Mouse (Mus musculus) lung, postnatal 10 days (tissue): ENCODE measurements around the gene Clcn7.
"Not testable (repeated sequence)": the region's sequence is repeated elsewhere in the genome, so short reads cannot be mapped to it uniquely, and the experiment has no call there.

Experiments
- DNase-seq: peaks from one replicate; pipeline ENCODE4 v3.0.0; 2021

The Clcn7 gene

GRCm38 (mm10) chr17:25133275-25133698 lies at the start of gene Clcn7:
TSS of gene Clcn7 (plus strand) at chr17:25133391.
- peak; percentile 96 for DNase-seq

GRCm38 (mm10) chr17:25083444-25083931 lies 49.7 kb upstream of the Clcn7 start, which contains the start of gene Tmem204:
TSS of gene Tmem204 (minus strand) at chr17:25083591.
- peak; percentile 89 for DNase-seq

GRCm38 (mm10) chr17:25084835-25085385 lies 48.3 kb upstream of the Clcn7 start:
- DNase-seq: no peak

GRCm38 (mm10) chr17:25086724-25087123 lies 46.5 kb upstream of the Clcn7 start:
- no peak for DNase-seq

- DNase-seq: no peak
Measured at GRCm38 (mm10) chr17:25089158-25089557, 44.0 kb upstream of the Clcn7 start.

GRCm38 (mm10) chr17:25090450-25090849 lies 42.7 kb upstream of the Clcn7 start:
- DNase-seq: no peak

GRCm38 (mm10) chr17:25096221-25096620 lies 37.0 kb upstream of the Clcn7 start:
- no peak for DNase-seq

- no peak for DNase-seq
Measured at GRCm38 (mm10) chr17:25100052-25100451, 33.1 kb upstream of the Clcn7 start.

GRCm38 (mm10) chr17:25101338-25101737 lies 31.9 kb upstream of the Clcn7 start:
- no peak for DNase-seq

GRCm38 (mm10) chr17:25107786-25108185 lies 25.4 kb upstream of the Clcn7 start:
- no peak for DNase-seq

GRCm38 (mm10) chr17:25109578-25109977 lies 23.6 kb upstream of the Clcn7 start:
- DNase-seq: peak; percentile 77

GRCm38 (mm10) chr17:25110590-25110989 lies 22.6 kb upstream of the Clcn7 start:
- DNase-seq: no peak

GRCm38 (mm10) chr17:25111220-25111619 lies 22.0 kb upstream of the Clcn7 start:
- no peak for DNase-seq

- peak; percentile 84 for DNase-seq
Measured at GRCm38 (mm10) chr17:25111739-25112422, 21.3 kb upstream of the Clcn7 start.

- no peak for DNase-seq
Measured at GRCm38 (mm10) chr17:25112423-25112810, 20.8 kb upstream of the Clcn7 start.

GRCm38 (mm10) chr17:25114908-25115645 lies 18.1 kb upstream of the Clcn7 start:
- DNase-seq: peak; percentile 59

- peak; percentile 98 for DNase-seq
Measured at GRCm38 (mm10) chr17:25115664-25116432, 17.3 kb upstream of the Clcn7 start, which contains the start of gene Telo2. TSS of gene Telo2 (minus strand) at chr17:25115967.

- DNase-seq: peak; percentile 47
Measured at GRCm38 (mm10) chr17:25117263-25117662, 15.9 kb upstream of the Clcn7 start.

GRCm38 (mm10) chr17:25120406-25120805 lies 12.8 kb upstream of the Clcn7 start, which contains the start of gene Ptx4:
TSS of gene Ptx4 (plus strand) at chr17:25120760.
- DNase-seq: no peak

- peak; percentile 35 for DNase-seq
Measured at GRCm38 (mm10) chr17:25123979-25124378, 9.2 kb upstream of the Clcn7 start.

- not testable (repeated sequence) for DNase-seq
Measured at GRCm38 (mm10) chr17:25125442-25126060, 7.6 kb upstream of the Clcn7 start.

- no peak for DNase-seq
Measured at GRCm38 (mm10) chr17:25127079-25127478, 6.1 kb upstream of the Clcn7 start.
